Mouse (Mus musculus) midbrain, postnatal 0 days (tissue): ENCODE results near the gene B3gnt4. TPM values are rescaled to one million over a fixed set of nuclear protein-coding genes. Genes with fewer than 3 reads are reported as not detected.
A peak's percentile ranks its signal among the peaks of the same experiment; 100 is the strongest.
"Not testable (repeated sequence)": the region's sequence is repeated elsewhere in the genome, so short reads cannot be mapped to it uniquely, and the experiment has no call there.

Experiments
- ATAC-seq: fragments of 200-750 bp; cut with Nextera tagmentation; 2 replicates; pipeline ENCODE4 v1.8.0; 2017; ENCODE audit warnings: moderate number of reproducible peaks, mild to moderate bottlenecking, moderate TSS enrichment, moderate library complexity; ENCODE audit not compliant: low FRiP score
- DNase-seq: peaks from one replicate; pipeline ENCODE4 v3.0.0-alpha.2; 2015; ENCODE audit warnings: low spot score
- H3K27ac ChIP-seq: fragments of 300-500 bp; sonication (generic); 2 replicates; pipeline ENCODE4 v1.5.1; 2014; ENCODE audit warnings: low read depth, mild to moderate bottlenecking, low read length, mixed read lengths
- H3K27me3 ChIP-seq: fragments of 300-500 bp; sonication (generic); 2 replicates; pipeline ENCODE4 v1.6.1; 2014; ENCODE audit warnings: low read length, control low read depth, mixed read lengths; ENCODE audit not compliant: insufficient read depth
- H3K36me3 ChIP-seq: fragments of 300-500 bp; sonication (generic); 2 replicates; pipeline ENCODE4 v1.6.1; 2014; ENCODE audit warnings: low read length, control low read depth, mixed read lengths; ENCODE audit not compliant: insufficient read depth
- H3K4me1 ChIP-seq: fragments of 300-500 bp; sonication (generic); 2 replicates; pipeline ENCODE4 v1.6.1; 2014; ENCODE audit warnings: mild to moderate bottlenecking, control low read depth, antibody characterized with exemption, low read length, mixed read lengths; ENCODE audit not compliant: insufficient read depth
- H3K4me2 ChIP-seq: fragments of 300-500 bp; sonication (generic); 2 replicates; pipeline ENCODE4 v1.6.1; 2014; ENCODE audit warnings: low read depth, mild to moderate bottlenecking, low read length, mixed read lengths; ENCODE audit not compliant: poor library complexity, severe bottlenecking
- H3K4me3 ChIP-seq: fragments of 300-500 bp; sonication (generic); 2 replicates; pipeline ENCODE4 v1.5.1; 2014; ENCODE audit warnings: low read depth, mild to moderate bottlenecking, low read length, moderate library complexity
- H3K9ac ChIP-seq: fragments of 300-500 bp; sonication (generic); replicated peaks from 2 replicates; pipeline ENCODE4 v1.6.1; 2014; ENCODE audit warnings: mild to moderate bottlenecking, low read length, moderate library complexity, mixed read lengths; ENCODE audit not compliant: poor library complexity, severe bottlenecking
- H3K9me3 ChIP-seq: fragments of 300-500 bp; sonication (generic); 2 replicates; pipeline ENCODE4 v1.6.1; 2016; ENCODE audit warnings: low read length, control low read depth
- CTCF ChIP-seq: IDR thresholded peaks from 2 replicates; pipeline ENCODE4 v1.5.1; 2016; ENCODE audit warnings: antibody characterized with exemption, mild to moderate bottlenecking
- WGBS: fragments of 180-500 bp; shearing (Covaris S2); extraction: QIAGEN DNeasy Blood & Tissue Kit; methylation state at CpG from one replicate; pipeline ENCODE4 v1.1.7; 2014; 5-methylcytosine and 5-hydroxymethylcytosine counted together
- polyA plus RNA-seq: library from polyadenylated mRNA; unstranded; fragments of >200 nt; fragmentation: Nextera tagmentation; extraction: Ambion mirVana; gene quantifications from 2 replicates; pipeline ENCODE4 v1.2.1, GENCODE M21; 2015
- total RNA-seq: library from RNA; depleted of rRNA; stranded (reverse); fragments of >200 nt; gene quantifications from 2 replicates; pipeline ENCODE4 v1.2.3, GENCODE M21; 2014

Gene B3gnt4
- total and polyA plus RNA-seq, 2 experiments from 2014 or later: 1.3 to 3.9 TPM

DNA sequence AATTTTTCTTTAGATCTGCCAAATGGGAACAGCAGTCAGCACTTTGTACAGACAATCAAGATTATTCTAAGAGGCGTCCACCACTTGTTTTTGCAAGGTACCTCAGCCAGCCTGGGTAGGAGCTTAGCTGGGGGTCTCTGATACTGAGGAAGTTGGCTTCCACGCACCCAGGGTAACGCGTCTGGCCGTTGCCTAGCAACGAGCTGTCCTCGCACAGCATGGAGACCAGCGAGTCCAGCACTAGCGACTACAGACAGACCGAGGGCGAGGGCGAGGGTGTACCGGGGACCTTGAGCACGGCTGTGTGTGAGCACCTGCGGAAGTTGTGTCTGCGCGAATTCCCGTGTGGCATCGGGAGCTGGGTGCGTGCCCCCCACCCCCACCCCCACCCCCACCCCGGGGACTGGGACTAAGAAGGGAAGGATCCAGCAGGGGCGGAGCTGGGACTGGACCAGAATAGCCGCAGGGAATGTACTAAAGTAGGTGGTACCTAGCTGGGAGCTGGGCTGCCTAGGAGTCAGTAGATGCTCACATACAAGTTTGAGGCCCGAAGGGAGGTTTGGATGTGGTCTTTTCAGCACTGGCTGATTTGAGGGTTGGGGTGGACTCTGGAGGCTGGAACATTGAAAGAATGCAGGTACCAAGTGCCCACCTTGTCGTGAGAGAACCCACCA, 21.0 kb upstream of the B3gnt4 start, which contains the start of the genes Lrrc43 and Il31:
Lrrc43 (plus strand) TSS at position 194 of the 674 bp plus-strand sequence.
Il31 (minus strand) TSS at position 378 of the 674 bp plus-strand sequence.
- no peak for TF ChIP-seq CTCF
- H3K27ac ChIP-seq: no peak within 1 kb of the TSS
- WGBS: 6% methylated on average over 25 of the region's 25 CpGs
- peak; percentile 47; the same call in 1 of the 2 replicates for ATAC-seq
- DNase-seq: peak; percentile 66
- H3K4me2 ChIP-seq: peak within 1 kb of the TSS; percentile 49
- no peaks in the 10 kb centered on the region for H3K9me3 ChIP-seq
- peaks cover 5% of the 10 kb centered on the region; the same call in 1 of the 2 replicates for H3K4me1 ChIP-seq
- no peaks in the 10 kb centered on the region for H3K27me3 ChIP-seq
- no peak within 1 kb of the TSS; the same call in 1 of the 2 replicates for H3K9ac ChIP-seq
- peak within 1 kb of the TSS; percentile 21 for H3K4me3 ChIP-seq
- H3K36me3 ChIP-seq: no peaks in the 10 kb centered on the region

DNA sequence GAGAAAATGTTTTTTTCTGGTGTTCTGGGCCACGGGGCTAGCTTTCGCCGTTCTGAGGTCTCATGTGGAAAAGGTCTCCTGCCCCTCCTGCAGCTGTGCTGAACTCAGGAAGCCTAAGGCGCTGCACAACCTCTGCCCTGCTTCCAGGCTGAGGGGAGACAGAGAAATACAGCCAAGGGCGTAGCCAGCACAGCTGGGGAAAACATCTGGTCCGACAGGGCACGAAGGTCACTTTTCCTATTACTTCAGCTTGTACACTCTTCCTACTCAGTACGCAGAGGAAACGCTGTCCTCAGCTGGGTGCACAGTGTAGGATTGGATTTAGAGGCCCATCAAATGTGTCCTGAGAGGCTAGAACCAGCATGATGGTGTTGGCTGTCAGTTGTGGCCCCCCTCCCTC, 20.3 kb upstream of the B3gnt4 start:
- no peak for ATAC-seq
- DNase-seq: no peak
- TF ChIP-seq CTCF: no peak
- peaks cover 5% of the 10 kb centered on the region; the same call in 1 of the 2 replicates for H3K4me1 ChIP-seq
- H3K4me3 ChIP-seq: no peak overlapping the region
- no peaks in the 10 kb centered on the region for H3K36me3 ChIP-seq
- no peak overlapping the region for H3K27ac ChIP-seq
- H3K9me3 ChIP-seq: no peaks in the 10 kb centered on the region
- no peak overlapping the region for H3K4me2 ChIP-seq
- 72% methylated on average over 9 of the region's 9 CpGs for WGBS
- H3K9ac ChIP-seq: no peak overlapping the region
- H3K27me3 ChIP-seq: no peaks in the 10 kb centered on the region

DNA sequence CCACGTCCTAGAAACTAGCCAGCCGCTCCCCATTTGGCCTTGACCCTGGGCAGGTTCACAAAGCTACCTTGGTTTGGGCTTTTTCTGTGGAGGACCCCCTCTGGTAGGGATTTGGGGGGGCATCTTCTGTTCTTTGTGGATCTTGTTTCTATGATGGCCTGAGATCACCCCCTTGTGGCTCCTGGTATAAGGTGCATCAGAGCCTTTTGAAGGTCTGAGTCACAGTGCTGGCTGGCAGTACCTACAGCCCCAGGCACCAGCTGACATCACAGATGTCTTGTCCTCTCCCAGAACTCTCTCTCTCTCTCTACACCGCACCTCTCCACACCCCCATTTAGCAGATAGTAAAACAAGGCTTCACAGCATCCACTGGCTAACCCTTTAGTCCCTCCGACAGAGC, 10.5 kb upstream of the B3gnt4 start:
- WGBS: 47% methylated on average over 4 of the region's 4 CpGs
- H3K27me3 ChIP-seq: no peaks in the 10 kb centered on the region
- no peak for ATAC-seq
- no peak overlapping the region for H3K4me3 ChIP-seq
- H3K4me2 ChIP-seq: no peak overlapping the region
- H3K36me3 ChIP-seq: no peaks in the 10 kb centered on the region
- H3K4me1 ChIP-seq: peaks cover 3% of the 10 kb centered on the region; the same call in 1 of the 2 replicates
- peak; percentile 79 for TF ChIP-seq CTCF
- no peak overlapping the region for H3K9ac ChIP-seq
- peak; percentile 72 for DNase-seq
- H3K27ac ChIP-seq: no peak overlapping the region
- H3K9me3 ChIP-seq: no peaks in the 10 kb centered on the region

DNA sequence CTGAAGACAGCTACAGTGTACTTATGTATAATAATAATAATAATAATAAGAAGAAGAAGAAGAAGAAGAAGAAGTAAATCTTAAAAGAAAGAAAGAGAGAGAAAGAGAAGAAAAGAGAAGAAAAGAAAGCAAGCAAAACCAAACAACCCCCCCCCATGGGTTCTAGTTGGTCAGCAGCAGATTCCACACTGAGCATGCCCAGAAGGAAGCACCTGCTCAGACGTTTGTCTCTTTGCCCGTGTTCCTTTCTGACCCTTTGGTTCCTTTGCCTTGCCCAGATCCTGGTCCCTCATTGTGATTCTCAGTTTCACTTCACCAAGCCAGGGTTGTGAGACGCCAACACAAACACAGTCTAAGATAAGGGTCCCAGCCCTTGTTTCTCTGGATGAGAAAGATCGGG, 8.3 kb upstream of the B3gnt4 start:
- ATAC-seq: no peak
- no peak for DNase-seq
- peaks cover 3% of the 10 kb centered on the region; the same call in 1 of the 2 replicates for H3K4me1 ChIP-seq
- no peak overlapping the region for H3K4me2 ChIP-seq
- H3K27ac ChIP-seq: no peak overlapping the region
- no peaks in the 10 kb centered on the region for H3K27me3 ChIP-seq
- H3K9me3 ChIP-seq: no peaks in the 10 kb centered on the region
- H3K9ac ChIP-seq: no peak overlapping the region
- H3K4me3 ChIP-seq: no peak overlapping the region
- WGBS: 79% methylated on average over 4 of the region's 4 CpGs
- H3K36me3 ChIP-seq: no peaks in the 10 kb centered on the region
- TF ChIP-seq CTCF: no peak

DNA sequence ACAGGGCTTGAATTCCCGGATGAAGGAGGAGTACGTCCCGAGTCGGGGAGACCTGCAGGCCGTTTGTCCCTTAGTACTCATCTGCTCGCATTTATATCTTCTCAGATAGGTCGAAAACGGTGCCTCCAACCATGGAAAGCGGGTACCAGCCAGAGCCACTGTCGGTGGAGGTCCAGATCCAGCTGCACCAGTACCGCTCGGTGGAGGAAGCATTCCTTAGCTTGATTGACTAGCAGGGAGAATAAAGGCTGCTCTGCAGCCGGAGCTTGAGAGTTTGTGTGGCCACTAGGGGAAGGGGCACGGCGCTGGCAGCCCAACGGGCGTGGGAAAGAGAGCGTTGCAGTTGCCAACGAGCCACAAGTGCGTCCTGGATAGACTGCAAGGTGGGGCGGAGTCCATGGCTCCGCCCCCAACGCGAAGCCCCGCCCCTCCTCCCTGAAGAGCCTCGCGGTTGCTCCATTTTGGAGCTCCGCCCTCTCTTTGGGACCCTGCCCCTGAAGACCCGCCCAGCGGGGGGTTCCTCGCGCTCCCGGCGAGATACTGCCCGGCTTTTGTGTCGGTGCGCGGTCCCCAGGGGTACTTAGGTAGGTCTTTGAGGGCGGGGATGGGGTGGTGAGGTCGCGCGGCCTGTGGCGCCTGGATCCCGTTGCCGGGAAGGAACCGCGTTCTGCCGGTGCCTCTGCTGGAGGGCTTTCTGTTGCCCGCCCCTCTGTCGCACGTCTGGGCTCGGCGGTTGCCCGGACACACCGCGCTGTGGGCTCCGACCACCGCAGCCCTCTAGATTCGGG, 2.1 kb upstream of the B3gnt4 start:
- peak; percentile 95 for DNase-seq
- Histone ChIP-seq H3K4me1 (no peaks in the 10 kb centered on the region), H3K27ac (no peak overlapping the region), H3K9ac (peak overlapping the region; percentile 65), H3K36me3 (peaks cover 11% of the 10 kb centered on the region), H3K27me3 (no peaks in the 10 kb centered on the region), H3K4me2 (peak overlapping the region; percentile 71), H3K4me3 (peak overlapping the region; percentile 60), H3K9me3 (no peaks in the 10 kb centered on the region)
- peak; percentile 92 for ATAC-seq
- under 1% methylated on average over 50 of the region's 59 CpGs for whole genome bisulfite sequencing
- peak; percentile 60 for TF ChIP-seq CTCF

DNA sequence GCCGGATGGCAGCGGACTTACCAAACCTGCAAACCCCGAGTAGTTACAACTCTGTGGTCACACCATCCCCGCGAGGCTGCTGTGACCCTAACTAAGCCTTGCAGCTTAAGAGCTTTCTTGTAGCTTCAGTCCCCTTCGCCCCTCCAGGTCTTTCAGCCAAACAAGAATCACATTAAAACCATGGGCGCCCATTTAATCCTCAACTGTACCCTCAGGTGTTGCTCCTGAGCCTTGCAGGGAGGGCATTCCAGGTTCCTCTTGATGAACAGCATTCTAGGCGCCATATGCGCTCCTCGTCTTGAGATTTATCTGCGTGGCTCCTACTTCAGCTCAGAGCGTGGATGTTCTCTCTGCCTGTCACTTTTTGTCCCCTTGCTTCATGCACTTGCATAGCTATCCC, 1.3 kb upstream of the B3gnt4 start:
- H3K4me3 ChIP-seq: peak overlapping the region; percentile 60
- DNase-seq: no peak
- no peaks in the 10 kb centered on the region for H3K27me3 ChIP-seq
- ATAC-seq: no peak
- 6% methylated on average over 12 of the region's 12 CpGs for WGBS
- H3K4me2 ChIP-seq: peak overlapping the region; percentile 71
- no peak overlapping the region for H3K27ac ChIP-seq
- peaks cover 11% of the 10 kb centered on the region for H3K36me3 ChIP-seq
- H3K9me3 ChIP-seq: no peaks in the 10 kb centered on the region
- H3K4me1 ChIP-seq: no peaks in the 10 kb centered on the region
- TF ChIP-seq CTCF: no peak
- H3K9ac ChIP-seq: peak overlapping the region; percentile 65

DNA sequence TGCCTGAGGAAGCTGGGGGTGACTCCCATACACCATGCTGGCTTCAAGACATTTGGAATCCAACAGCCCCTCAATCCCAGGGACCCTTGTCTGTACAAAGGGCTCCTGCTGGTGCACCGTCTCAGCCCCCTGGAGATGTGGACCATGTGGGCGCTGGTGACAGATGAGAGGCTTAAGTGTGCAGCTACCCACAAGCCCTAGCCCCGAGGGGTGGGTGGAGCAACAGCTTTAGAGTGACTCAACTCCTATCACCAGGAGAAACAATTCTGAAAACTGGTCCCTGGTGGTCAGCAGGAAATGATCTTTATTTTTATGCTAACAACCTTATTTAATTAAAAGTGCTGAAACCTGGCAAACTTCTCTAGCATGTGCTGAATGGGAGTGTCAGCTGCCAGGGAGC, 1.2 kb downstream of the B3gnt4 start:
- peaks cover 18% of the 10 kb centered on the region for H3K36me3 ChIP-seq
- DNase-seq, H3K4me3 ChIP-seq, H3K9me3 ChIP-seq, H3K27me3 ChIP-seq, H3K4me1 ChIP-seq, H3K9ac ChIP-seq, ATAC-seq, H3K4me2 ChIP-seq, H3K27ac ChIP-seq: not testable (repeated sequence)
- 76% methylated on average over 3 of the region's 3 CpGs for WGBS
